Mouse (Mus musculus): Measurements from ENCODE around the gene Olfr1265.

Gene Olfr1265

GRCm38 (mm10) chr2:90035037-90035436 is at the start of gene Olfr1265:
Gene Olfr1265 (plus strand): TSS chr2:90035337.
- no peak for DNase-seq

GRCm38 (mm10) chr2:89990921-89991320 is 44.2 kb upstream of the Olfr1265 start, which contains the start of gene Olfr1261:
Gene Olfr1261 (plus strand): TSS chr2:89991221.
- no peak for DNase-seq

GRCm38 (mm10) chr2:89999845-90000244 is 35.3 kb upstream of the Olfr1265 start, which contains the start of gene Olfr1262:
Gene Olfr1262 (plus strand): TSS chr2:90000145.
- no peak for DNase-seq

GRCm38 (mm10) chr2:90011831-90012230 is 23.3 kb upstream of the Olfr1265 start, which contains the start of gene Olfr1263:
Gene Olfr1263 (plus strand): TSS chr2:90012131.
- DNase-seq = no peak

- DNase-seq = peak; percentile 4
These were observed 9.7 kb upstream of the Olfr1265 start, which contains the start of gene Olfr1264 for GRCm38 (mm10) chr2:90025477-90025876. Gene Olfr1264 (minus strand): TSS chr2:90025577.

GRCm38 (mm10) chr2:90063494-90063893 is 28.4 kb downstream of the Olfr1265 start, which contains the start of gene Olfr140:
Gene Olfr140 (minus strand): TSS chr2:90063594.
- no peak for DNase-seq

GRCm38 (mm10) chr2:90070065-90070464 is 34.9 kb downstream of the Olfr1265 start:
- DNase-seq = no peak

All from retina, postnatal 1 day (tissue).